Mouse (Mus musculus): ENCODE results near the gene Slc29a3. TPM values are rescaled to one million over a fixed set of nuclear protein-coding genes. Genes with fewer than 3 reads are reported as not detected.
A peak's percentile ranks its signal among the peaks of the same experiment; 100 is the strongest.
"Not testable (repeated sequence)": the region's sequence is repeated elsewhere in the genome, so short reads cannot be mapped to it uniquely, and the experiment has no call there.

Slc29a3 gene
- polyA plus RNA-seq, 1 experiment from 2014 or later, result 12.7 TPM

GRCm38 (mm10) chr10:60716449-60716848, 36.1 kb downstream of the Slc29a3 start:
- Histone ChIP-seq H3K27me3 (replicated peaks; ENCODE audit: low read depth, poor library complexity, severe bottlenecking) (0 out of 2 replicates have a peak, but pooled peaks cover 4% of the 10 kb centered on the region), H3K27ac (replicated peaks) (no peak overlapping the region), H3K36me3 (replicated peaks) (peaks cover 37% of the 10 kb centered on the region), H3K4me1 (no peaks in the 10 kb centered on the region), H3K4me3 (no peak overlapping the region), H3K9me3 (peaks cover 14% of the 10 kb centered on the region; the same call in 1 of the 2 replicates)
- no peak for DNase-seq (ENCODE audit: low spot score)
- WGBS, result 93% methylated on average over 3 of the region's 3 CpGs

GRCm38 (mm10) chr10:60712299-60712698, 40.3 kb downstream of the Slc29a3 start:
- WGBS, result 60% methylated on average over 8 of the region's 8 CpGs
- H3K4me1 ChIP-seq; H3K27ac ChIP-seq (replicated peaks); H3K27me3 ChIP-seq (replicated peaks; ENCODE audit: low read depth, poor library complexity, severe bottlenecking); H3K4me3 ChIP-seq; DNase-seq (ENCODE audit: low spot score): not testable (repeated sequence)
- H3K36me3 ChIP-seq (replicated peaks), result peaks cover 26% of the 10 kb centered on the region
- peaks cover 14% of the 10 kb centered on the region; the same call in 1 of the 2 replicates for H3K9me3 ChIP-seq

GRCm38 (mm10) chr10:60708837-60709236, 43.8 kb downstream of the Slc29a3 start:
- WGBS, result 84% methylated on average over 5 of the region's 5 CpGs

GRCm38 (mm10) chr10:60706268-60706667, 46.3 kb downstream of the Slc29a3 start:
- Histone ChIP-seq H3K36me3 (replicated peaks) (no peaks in the 10 kb centered on the region), H3K27ac (replicated peaks) (no peak overlapping the region), H3K4me1 (no peaks in the 10 kb centered on the region), H3K4me3 (no peak overlapping the region), H3K27me3 (replicated peaks; ENCODE audit: low read depth, poor library complexity, severe bottlenecking) (no peaks in the 10 kb centered on the region), H3K9me3 (no peaks in the 10 kb centered on the region)
- no peak for DNase-seq (ENCODE audit: low spot score)
- WGBS, result 86% methylated on average over 4 of the region's 4 CpGs

More at GRCm38 (mm10) chr10:60708837-60709236, 43.8 kb downstream of the Slc29a3 start:
- Histone ChIP-seq H3K4me3 (no peak overlapping the region), H3K27me3 (replicated peaks; ENCODE audit: low read depth, poor library complexity, severe bottlenecking) (no peaks in the 10 kb centered on the region), H3K4me1 (no peaks in the 10 kb centered on the region), H3K9me3 (peaks cover 5% of the 10 kb centered on the region; the same call in 1 of the 2 replicates), H3K36me3 (replicated peaks) (peaks cover 1% of the 10 kb centered on the region), H3K27ac (replicated peaks) (no peak overlapping the region)
- DNase-seq (ENCODE audit: low spot score), result no peak

- no peak overlapping the region for H3K27ac ChIP-seq (replicated peaks)
- WGBS, result 72% methylated on average over 2 of the region's 2 CpGs
- no peak overlapping the region for H3K4me3 ChIP-seq
- no peaks in the 10 kb centered on the region for H3K27me3 ChIP-seq (replicated peaks; ENCODE audit: low read depth, poor library complexity, severe bottlenecking)
- no peaks in the 10 kb centered on the region for H3K4me1 ChIP-seq
- no peaks in the 10 kb centered on the region for H3K36me3 ChIP-seq (replicated peaks)
- DNase-seq (ENCODE audit: low spot score), result no peak
- no peaks in the 10 kb centered on the region for H3K9me3 ChIP-seq
These were observed 47.5 kb downstream of the Slc29a3 start for GRCm38 (mm10) chr10:60705134-60705533.

GRCm38 (mm10) chr10:60697775-60698174, 54.8 kb downstream of the Slc29a3 start:
- WGBS, result 84% methylated on average over 6 of the region's 6 CpGs

GRCm38 (mm10) chr10:60696975-60697374, 55.6 kb downstream of the Slc29a3 start:
- peaks cover 18% of the 10 kb centered on the region; the same call in 1 of the 2 replicates for H3K27me3 ChIP-seq (replicated peaks; ENCODE audit: low read depth, poor library complexity, severe bottlenecking)
- DNase-seq (ENCODE audit: low spot score), result peak; percentile 70
- 15% methylated on average over 5 of the region's 5 CpGs for WGBS
- H3K4me1 ChIP-seq, result peaks cover 15% of the 10 kb centered on the region
- H3K9me3 ChIP-seq, result no peaks in the 10 kb centered on the region
- H3K4me3 ChIP-seq, result no peak overlapping the region
- no peak overlapping the region for H3K27ac ChIP-seq (replicated peaks)
- H3K36me3 ChIP-seq (replicated peaks), result no peaks in the 10 kb centered on the region

More at GRCm38 (mm10) chr10:60697775-60698174, 54.8 kb downstream of the Slc29a3 start:
- no peak overlapping the region for H3K27ac ChIP-seq (replicated peaks)
- H3K9me3 ChIP-seq, result no peaks in the 10 kb centered on the region
- peaks cover 14% of the 10 kb centered on the region for H3K4me1 ChIP-seq
- H3K36me3 ChIP-seq (replicated peaks), result no peaks in the 10 kb centered on the region
- no peak for DNase-seq (ENCODE audit: low spot score)
- H3K4me3 ChIP-seq, result no peak overlapping the region
- peaks cover 18% of the 10 kb centered on the region; the same call in 1 of the 2 replicates for H3K27me3 ChIP-seq (replicated peaks; ENCODE audit: low read depth, poor library complexity, severe bottlenecking)

GRCm38 (mm10) chr10:60696390-60696789, 56.2 kb downstream of the Slc29a3 start, which contains the start of gene Cdh23:
Cdh23 (minus strand) TSS chr10:60696490.
- Histone ChIP-seq H3K36me3 (replicated peaks) (no peaks in the 10 kb centered on the region), H3K9me3 (no peaks in the 10 kb centered on the region), H3K27me3 (replicated peaks; ENCODE audit: low read depth, poor library complexity, severe bottlenecking) (peaks cover 22% of the 10 kb centered on the region; the same call in 1 of the 2 replicates), H3K27ac (replicated peaks) (no peak within 1 kb of the TSS), H3K4me1 (peaks cover 15% of the 10 kb centered on the region), H3K4me3 (no peak within 1 kb of the TSS)
- WGBS, result 86% methylated on average over 6 of the region's 6 CpGs
- DNase-seq (ENCODE audit: low spot score), result no peak

- DNase-seq (ENCODE audit: low spot score), result no peak
- no peak overlapping the region for H3K4me3 ChIP-seq
- WGBS, result 84% methylated on average over 20 of the region's 20 CpGs
- H3K9me3 ChIP-seq, result no peaks in the 10 kb centered on the region
- H3K4me1 ChIP-seq, result peaks cover 23% of the 10 kb centered on the region
- no peaks in the 10 kb centered on the region for H3K36me3 ChIP-seq (replicated peaks)
- no peak overlapping the region for H3K27ac ChIP-seq (replicated peaks)
- peaks cover 49% of the 10 kb centered on the region for H3K27me3 ChIP-seq (replicated peaks; ENCODE audit: low read depth, poor library complexity, severe bottlenecking)
These were observed 60.8 kb downstream of the Slc29a3 start for GRCm38 (mm10) chr10:60691671-60692390.

GRCm38 (mm10) chr10:60690960-60691359, 61.6 kb downstream of the Slc29a3 start:
- no peak for DNase-seq (ENCODE audit: low spot score)

GRCm38 (mm10) chr10:60689396-60689795, 63.2 kb downstream of the Slc29a3 start:
- H3K27ac ChIP-seq (replicated peaks), result no peak overlapping the region
- H3K27me3 ChIP-seq (replicated peaks; ENCODE audit: low read depth, poor library complexity, severe bottlenecking), result peaks cover 73% of the 10 kb centered on the region
- H3K9me3 ChIP-seq, result no peaks in the 10 kb centered on the region
- WGBS, result 74% methylated on average over 4 of the region's 4 CpGs
- no peak for DNase-seq (ENCODE audit: low spot score)
- no peak overlapping the region for H3K4me3 ChIP-seq
- no peaks in the 10 kb centered on the region for H3K36me3 ChIP-seq (replicated peaks)
- H3K4me1 ChIP-seq, result peaks cover 39% of the 10 kb centered on the region

More at GRCm38 (mm10) chr10:60690960-60691359, 61.6 kb downstream of the Slc29a3 start:
- H3K9me3 ChIP-seq, result no peaks in the 10 kb centered on the region
- 49% methylated on average over 6 of the region's 6 CpGs for WGBS
- no peaks in the 10 kb centered on the region for H3K36me3 ChIP-seq (replicated peaks)
- H3K27me3 ChIP-seq (replicated peaks; ENCODE audit: low read depth, poor library complexity, severe bottlenecking), result peaks cover 57% of the 10 kb centered on the region
- H3K4me3 ChIP-seq, result no peak overlapping the region
- peaks cover 32% of the 10 kb centered on the region for H3K4me1 ChIP-seq
- no peak overlapping the region for H3K27ac ChIP-seq (replicated peaks)

- peak overlapping the region; percentile 71 for H3K4me3 ChIP-seq
- peak overlapping the region; percentile 7; the same call in 1 of the 2 replicates for H3K27ac ChIP-seq (replicated peaks)
- H3K36me3 ChIP-seq (replicated peaks), result no peaks in the 10 kb centered on the region
- H3K4me1 ChIP-seq, result peaks cover 24% of the 10 kb centered on the region
- peaks cover 92% of the 10 kb centered on the region for H3K27me3 ChIP-seq (replicated peaks; ENCODE audit: low read depth, poor library complexity, severe bottlenecking)
- H3K9me3 ChIP-seq, result no peaks in the 10 kb centered on the region
- WGBS, result under 1% methylated on average over 76 of the region's 76 CpGs
- DNase-seq (ENCODE audit: low spot score), result peak; percentile 72
These were observed 65.4 kb downstream of the Slc29a3 start for GRCm38 (mm10) chr10:60687011-60687776.

All from embryonic facial prominence, embryonic 10.5 days (tissue).